Mouse (Mus musculus): Measurements from ENCODE around the gene Fstl3.

DNA sequence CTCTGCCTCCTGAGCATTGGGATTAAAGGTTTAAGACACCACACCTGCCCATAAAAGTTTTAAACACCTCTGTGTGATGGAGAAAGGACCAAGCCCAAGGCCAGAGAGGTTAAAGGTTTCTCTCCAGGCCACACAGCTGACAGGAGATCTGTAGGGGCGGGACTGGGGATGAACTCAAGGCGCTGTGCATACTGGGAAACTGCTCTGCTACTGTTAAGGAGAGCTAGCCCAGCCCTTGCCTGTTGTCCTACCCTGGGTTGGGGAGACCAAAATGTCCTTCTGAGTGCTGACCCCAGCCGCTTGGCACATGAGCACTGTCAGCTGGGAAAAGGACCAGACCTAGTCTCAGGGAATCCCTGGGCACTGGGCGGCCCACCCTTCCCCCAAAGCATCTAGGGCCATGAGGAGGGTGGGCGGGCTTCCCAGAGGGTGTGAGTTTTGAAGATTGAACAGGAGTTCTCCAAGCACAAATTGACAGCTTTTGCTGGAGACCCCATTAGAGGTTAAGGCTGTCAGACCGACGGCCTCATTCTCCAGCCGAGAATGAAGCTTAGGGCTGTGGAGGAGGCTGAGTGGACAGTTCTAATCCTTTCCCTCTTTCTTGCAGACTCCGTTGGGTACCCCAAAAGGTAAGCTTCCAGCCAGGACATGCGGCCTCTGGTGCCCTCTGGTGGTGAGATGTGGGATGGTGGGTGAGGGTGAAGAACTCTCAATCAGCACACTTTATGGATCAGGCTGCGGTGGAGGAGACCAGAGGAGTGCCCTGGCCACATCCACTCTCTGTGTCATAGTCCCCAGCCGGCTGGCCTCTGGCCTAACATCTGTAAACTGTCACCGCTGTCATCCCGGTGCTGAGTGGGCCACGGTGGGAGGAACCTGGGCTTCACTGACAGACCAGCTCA, 34.9 kb downstream of the Fstl3 start:
- TF ChIP-seq CTCF (IDR thresholded peaks at IDR 0.05; ENCODE audit: borderline replicate concordance, insufficient read depth, low read depth, low read length) (peak; percentile 98), POLR2A (IDR thresholded peaks at IDR 0.05; ENCODE audit: borderline replicate concordance, insufficient read depth, low read length) (no peak)
